8 mouse cellular contexts compared by ENCODE assay signal in the genomic region with DNA sequence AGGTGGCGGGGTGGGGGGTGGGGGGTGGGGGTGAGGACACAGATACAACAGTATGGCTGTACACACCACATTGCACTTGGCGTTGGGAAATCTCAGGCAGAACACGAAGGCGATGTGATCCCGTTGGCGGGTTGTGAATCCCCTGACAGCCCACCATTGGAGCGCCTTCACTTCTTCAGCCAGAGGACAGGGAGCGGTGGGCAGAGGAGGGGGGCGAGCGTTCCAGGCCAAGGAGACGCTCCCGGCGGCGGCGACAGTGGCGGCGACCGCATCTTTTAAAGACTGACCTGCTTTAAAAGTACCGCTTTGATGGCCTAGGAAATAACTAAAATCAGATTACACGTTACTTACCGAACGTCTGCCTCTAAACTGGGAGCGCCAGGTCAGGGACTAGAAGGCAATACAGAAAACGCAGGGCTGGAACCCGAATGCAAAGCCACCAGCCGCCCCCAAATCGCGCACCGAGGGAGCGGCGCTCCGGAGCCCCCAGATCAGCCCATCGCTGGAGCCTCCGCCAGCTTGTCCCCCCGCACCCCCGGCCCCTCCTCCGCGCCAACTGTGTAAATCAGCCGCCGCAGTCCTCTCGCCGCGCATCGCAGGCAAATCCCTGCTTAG. TPM values are rescaled to one million over a fixed set of nuclear protein-coding genes. Genes with fewer than 3 reads are reported as not detected.
DNase-seq lines count a peak whose midpoint lies in the region; ATAC-seq and TF ChIP-seq lines count a peak whose summit lies in the region.

A gene (minus strand): TSS at position 607 of the 615 bp plus-strand sequence.

- peak within 1 kb of the TSS; percentile 78 for H3K4me2 ChIP-seq in heart, embryonic 16.5 days (ENCODE audit: low read depth, low read length)
- peak within 1 kb of the TSS; percentile 83 for H3K4me2 ChIP-seq in hindbrain, embryonic 12.5 days (replicated peaks)
- H3K4me2 ChIP-seq in limb, embryonic 14.5 days (replicated peaks; ENCODE audit: low read depth, low read length, severe bottlenecking) = peak within 1 kb of the TSS; percentile 91

- WGBS in heart, embryonic 16.5 days = under 1% methylated on average over 39 of the region's 44 CpGs
- 1% methylated on average over 43 of the region's 44 CpGs for WGBS in hindbrain, embryonic 12.5 days
- WGBS in limb, embryonic 14.5 days = 1% methylated on average over 33 of the region's 44 CpGs

- peaks cover 47% of the 10 kb centered on the region for H3K27me3 ChIP-seq in heart, embryonic 16.5 days (ENCODE audit: control insufficient read depth, insufficient read depth, low read length)
- peaks cover 13% of the 10 kb centered on the region for H3K27me3 ChIP-seq in hindbrain, embryonic 12.5 days
- peaks cover 47% of the 10 kb centered on the region for H3K27me3 ChIP-seq in limb, embryonic 14.5 days (ENCODE audit: control insufficient read depth, insufficient read depth, low read length)

- no peaks in the 10 kb centered on the region for H3K9me3 ChIP-seq in heart, embryonic 16.5 days (replicated peaks; ENCODE audit: control insufficient read depth, low read length)
- no peaks in the 10 kb centered on the region for H3K9me3 ChIP-seq in hindbrain, embryonic 12.5 days (replicated peaks)
- no peaks in the 10 kb centered on the region for H3K9me3 ChIP-seq in limb, embryonic 14.5 days (ENCODE audit: control insufficient read depth, low read length)

- no peaks in the 10 kb centered on the region for H3K36me3 ChIP-seq in heart, embryonic 16.5 days (ENCODE audit: control insufficient read depth, insufficient read depth)
- H3K36me3 ChIP-seq in hindbrain, embryonic 12.5 days = no peaks in the 10 kb centered on the region
- no peaks in the 10 kb centered on the region for H3K36me3 ChIP-seq in limb, embryonic 14.5 days (ENCODE audit: control insufficient read depth, insufficient read depth, low read length)

- H3K27ac ChIP-seq in heart, embryonic 16.5 days (ENCODE audit: low read length) = no peak within 1 kb of the TSS
- peak within 1 kb of the TSS; percentile 72 for H3K27ac ChIP-seq in hindbrain, embryonic 12.5 days
- H3K27ac ChIP-seq in limb, embryonic 14.5 days (replicated peaks; ENCODE audit: low read depth, low read length) = no peak within 1 kb of the TSS

- no peak for ATAC-seq in heart, embryonic 16.5 days (replicated peaks; ENCODE audit: extremely low read depth, insufficient read depth, low FRiP score)
- ATAC-seq in hindbrain, embryonic 12.5 days (ENCODE audit: low FRiP score) = peak; percentile 70
- ATAC-seq in limb, embryonic 14.5 days (ENCODE audit: low FRiP score, low read depth) = peak; percentile 34; the same call in 1 of the 2 replicates

- TF ChIP-seq POLR2A in limb, embryonic 14.5 days (IDR thresholded peaks at IDR 0.05; ENCODE audit: borderline replicate concordance, extremely low read depth, insufficient read depth, insufficient read length) = no peak

- peak within 1 kb of the TSS; percentile 55 for H3K4me3 ChIP-seq in heart, embryonic 16.5 days (ENCODE audit: low read length)
- peak within 1 kb of the TSS; percentile 58 for H3K4me3 ChIP-seq in hindbrain, embryonic 12.5 days
- H3K4me3 ChIP-seq in limb, embryonic 14.5 days (replicated peaks; ENCODE audit: low read length) = peak within 1 kb of the TSS; percentile 46

- no peak for DNase-seq in heart, adult 11 months
- DNase-seq in cerebellum, postnatal 25 days = peak; percentile 65 to 68
- DNase-seq in limb, embryonic 14.5 days (ENCODE audit: low spot score) = no peak
- peak; percentile 77 for DNase-seq in right cerebral cortex, adult 18-20 months
- no peak for DNase-seq in B cell, adult 2 months
- DNase-seq in adipocyte (ENCODE audit: low spot score) = no peak

- H3K4me1 ChIP-seq in heart, embryonic 16.5 days (ENCODE audit: control insufficient read depth, insufficient read depth, low read length) = peaks cover 5% of the 10 kb centered on the region
- peaks cover 16% of the 10 kb centered on the region for H3K4me1 ChIP-seq in hindbrain, embryonic 12.5 days
- H3K4me1 ChIP-seq in limb, embryonic 14.5 days (ENCODE audit: control insufficient read depth, insufficient read depth, low read length) = no peaks in the 10 kb centered on the region

- no peak within 1 kb of the TSS for H3K9ac ChIP-seq in heart, embryonic 16.5 days (ENCODE audit: low read length)
- peak within 1 kb of the TSS; percentile 74 for H3K9ac ChIP-seq in hindbrain, embryonic 12.5 days
- H3K9ac ChIP-seq in limb, embryonic 14.5 days (ENCODE audit: low read depth, low read length, severe bottlenecking) = peak within 1 kb of the TSS; percentile 49

RNA-seq across cellular contexts. Expression of the gene that starts here (rescaled TPM):
- polyA plus RNA-seq in heart, embryonic 16.5 days (2015; fragmentation: Nextera tagmentation; extraction: Ambion mirVana) = 0.09 and 0.15 TPM in 2 replicates
- 8.5 and 9.0 TPM in 2 replicates for polyA plus RNA-seq in hindbrain, embryonic 12.5 days (2016; fragmentation: Nextera tagmentation; extraction: Ambion mirVana)
- polyA plus RNA-seq in limb, embryonic 14.5 days (2012; rRNA removed) = 1.00 and 1.1 TPM in 2 replicates
- polyA plus RNA-seq in limb, embryonic 14.5 days (2014; fragmentation: Nextera tagmentation; extraction: Ambion mirVana) = 0.75 and 0.77 TPM in 2 replicates

Comparison
In these comparisons a context has a peak if more than half of its experiments do, and no peak if none do; other contexts are left out.
1. DNase-seq: peak in cerebellum, postnatal 25 days (2 of 2) and right cerebral cortex, adult 18-20 months (single experiment); none in heart, adult 11 months (single experiment), limb, embryonic 14.5 days (single experiment), B cell, adult 2 months (0 of 2) and adipocyte (single experiment).
2. Peak in every context shown above with its lines, with median percentiles within 50 percentile points of each other: H3K4me2 ChIP-seq and H3K4me3 ChIP-seq.